Mouse (Mus musculus) cortical plate, adult 2 months (tissue): ENCODE measurements at regions not wholly inside any gene's neighbourhood (a gene's known extent, or its start where the extent isn't known, plus 50 kb on each side); places are given as distances from the start of the nearest gene placed in this dataset.

Experiments
- CTCF ChIP-seq: fragments of 200-500 bp; IDR thresholded peaks from 2 replicates; pipeline ENCODE4 v1.5.1; 2011; ENCODE audit warnings: mild to moderate bottlenecking, control low read depth, low read length; ENCODE audit not compliant: insufficient read depth; ENCODE audit errors: extremely low read depth
- POLR2A ChIP-seq: fragments of 200-500 bp; IDR thresholded peaks from 2 replicates; pipeline ENCODE4 v1.6.1; 2011; ENCODE audit warnings: mild to moderate bottlenecking, low read length, control low read depth; ENCODE audit not compliant: insufficient read depth; ENCODE audit errors: extremely low read depth

- TF ChIP-seq POLR2A (no peak), CTCF (no peak)
Measured at GRCm38 (mm10) chr17:75705357-75705756, 153.6 kb upstream of the Fam98a start.
